Mouse (Mus musculus): Measurements from ENCODE around the gene Aldoc. TPM values are rescaled to one million over a fixed set of nuclear protein-coding genes. Genes with fewer than 3 reads are reported as not detected.
A peak's percentile ranks its signal among the peaks of the same experiment; 100 is the strongest.

Gene Aldoc
- polyA plus RNA-seq, 1 experiment from 2014 or later = 2.7 TPM

DNA sequence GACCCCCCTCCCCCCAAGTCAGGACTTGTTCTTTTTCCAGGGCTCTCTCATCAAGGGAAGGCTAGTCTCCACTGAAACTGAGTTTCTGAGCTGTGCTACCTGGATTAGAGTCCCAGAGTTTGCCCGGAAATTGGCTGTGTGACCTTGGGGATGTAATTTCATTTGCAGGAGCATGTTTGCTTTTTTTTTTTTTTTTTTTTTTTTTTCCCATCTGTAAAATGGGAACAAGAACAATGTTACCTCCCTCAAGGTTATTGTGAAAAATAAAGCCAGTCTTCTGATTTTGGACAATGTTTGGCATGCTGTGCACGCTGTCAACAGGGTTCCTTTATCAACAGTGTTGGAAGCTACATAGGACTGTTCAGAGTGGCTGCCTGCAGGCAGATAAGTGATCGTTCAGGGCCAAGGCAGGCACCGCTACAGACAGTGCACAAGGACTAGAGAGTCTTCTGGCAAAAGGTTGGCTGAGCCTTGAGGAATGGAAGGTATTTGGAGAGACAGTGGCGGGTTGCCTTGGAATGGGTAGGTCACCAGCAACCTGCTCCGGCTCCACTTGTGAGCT, 21.6 kb downstream of the Aldoc start:
- Histone ChIP-seq H3K4me2 (replicated peaks; ENCODE audit: low read depth, low read length) (peak overlapping the region; percentile 82), H3K9me3 (ENCODE audit: control insufficient read depth, low read length) (no peaks in the 10 kb centered on the region), H3K4me1 (replicated peaks; ENCODE audit: control insufficient read depth, insufficient read depth, low read length) (peaks cover 4% of the 10 kb centered on the region; the same call in 1 of the 2 replicates), H3K27me3 (ENCODE audit: control insufficient read depth, insufficient read depth, low read length) (no peaks in the 10 kb centered on the region), H3K4me3 (ENCODE audit: low read depth, low read length) (peak overlapping the region; percentile 90), H3K27ac (ENCODE audit: low read depth, low read length) (peak overlapping the region; percentile 86), H3K9ac (ENCODE audit: low read depth, low read length) (peak overlapping the region; percentile 94), H3K36me3 (ENCODE audit: control insufficient read depth, insufficient read depth, low read length) (0 out of 2 replicates have a peak, but pooled peaks cover 3% of the 10 kb centered on the region)
- 84% methylated on average over 6 of the region's 6 CpGs for WGBS
- DNase-seq (ENCODE audit: low spot score) = no peak
- no peak for ATAC-seq (ENCODE audit: low FRiP score)

DNA sequence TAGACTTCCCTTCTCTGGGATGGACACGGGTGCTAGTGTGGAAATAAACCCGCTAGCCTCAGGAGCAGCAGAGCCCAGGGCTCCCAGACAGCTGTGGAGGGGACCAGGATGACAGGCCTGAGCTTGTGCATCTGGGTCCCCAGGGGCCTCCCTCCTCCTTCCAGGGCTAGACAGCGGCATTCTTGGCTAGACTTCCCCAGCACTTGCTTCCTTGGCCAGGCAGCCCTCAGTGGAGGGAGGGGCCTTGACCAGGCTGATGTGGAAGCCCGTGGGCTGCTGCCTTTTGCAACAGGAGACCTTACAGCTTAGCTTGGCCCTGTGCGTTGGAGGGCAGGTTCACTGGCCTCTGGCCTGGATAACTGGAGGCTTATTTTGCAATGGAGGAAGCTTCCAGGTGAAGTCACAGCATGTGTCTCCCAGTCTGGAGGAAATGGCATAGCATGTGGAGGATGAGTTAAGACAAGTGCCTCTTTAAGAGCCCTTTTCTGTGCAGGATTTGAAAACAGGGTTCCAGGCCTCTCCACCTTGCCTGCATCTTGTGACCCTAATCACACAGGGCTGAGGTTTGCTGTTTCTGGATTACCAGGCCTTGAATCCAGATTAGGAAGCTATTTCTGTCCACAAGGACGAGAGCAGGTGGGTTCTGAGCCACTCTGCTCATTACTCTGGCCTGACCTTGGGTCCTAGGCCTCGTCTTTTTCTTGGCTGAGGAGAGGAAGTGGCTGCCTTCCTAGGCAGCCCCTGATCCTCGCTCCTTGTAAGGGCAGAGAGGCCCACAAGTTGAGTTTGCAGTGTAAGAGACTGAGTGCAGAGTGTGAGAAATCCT, 22.3 kb downstream of the Aldoc start:
- H3K4me1 ChIP-seq (replicated peaks; ENCODE audit: control insufficient read depth, insufficient read depth, low read length) = peaks cover 4% of the 10 kb centered on the region; the same call in 1 of the 2 replicates
- H3K4me2 ChIP-seq (replicated peaks; ENCODE audit: low read depth, low read length) = 0 out of 2 replicates have a peak overlapping the region, but pooled peaks have one; percentile 3
- H3K36me3 ChIP-seq (ENCODE audit: control insufficient read depth, insufficient read depth, low read length) = 0 out of 2 replicates have a peak, but pooled peaks cover 3% of the 10 kb centered on the region
- no peaks in the 10 kb centered on the region for H3K9me3 ChIP-seq (ENCODE audit: control insufficient read depth, low read length)
- H3K27me3 ChIP-seq (ENCODE audit: control insufficient read depth, insufficient read depth, low read length) = no peaks in the 10 kb centered on the region
- WGBS = 69% methylated on average over 8 of the region's 8 CpGs
- no peak overlapping the region for H3K4me3 ChIP-seq (ENCODE audit: low read depth, low read length)
- no peak overlapping the region for H3K27ac ChIP-seq (ENCODE audit: low read depth, low read length)
- DNase-seq (ENCODE audit: low spot score) = no peak
- no peak for ATAC-seq (ENCODE audit: low FRiP score)
- H3K9ac ChIP-seq (ENCODE audit: low read depth, low read length) = peak overlapping the region; percentile 2; the same call in 1 of the 2 replicates

DNA sequence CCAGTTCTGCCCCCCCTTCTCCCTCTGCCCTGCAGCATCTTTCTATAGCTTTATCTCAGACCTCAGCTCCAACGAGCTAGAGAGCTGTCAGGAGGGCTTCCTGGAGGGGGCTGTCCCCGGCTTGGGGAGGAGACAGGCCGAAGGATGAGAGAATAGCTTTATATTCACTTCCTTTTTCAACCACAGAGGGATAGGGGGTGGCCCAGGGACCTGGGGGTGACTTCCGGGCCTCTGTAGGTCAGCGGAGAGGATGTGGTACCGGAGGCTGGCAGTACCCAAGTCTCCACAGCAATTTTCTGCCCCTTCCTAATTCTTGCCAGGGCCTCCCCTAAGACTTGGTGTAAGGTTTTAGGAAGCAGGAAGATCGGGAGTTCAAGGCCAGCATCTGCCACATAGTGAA, 23.0 kb downstream of the Aldoc start:
- Histone ChIP-seq H3K4me3 (ENCODE audit: low read depth, low read length) (no peak overlapping the region), H3K4me1 (replicated peaks; ENCODE audit: control insufficient read depth, insufficient read depth, low read length) (peaks cover 4% of the 10 kb centered on the region; the same call in 1 of the 2 replicates), H3K27ac (ENCODE audit: low read depth, low read length) (no peak overlapping the region), H3K36me3 (ENCODE audit: control insufficient read depth, insufficient read depth, low read length) (0 out of 2 replicates have a peak, but pooled peaks cover 2% of the 10 kb centered on the region), H3K4me2 (replicated peaks; ENCODE audit: low read depth, low read length) (no peak overlapping the region), H3K9me3 (ENCODE audit: control insufficient read depth, low read length) (no peaks in the 10 kb centered on the region), H3K27me3 (ENCODE audit: control insufficient read depth, insufficient read depth, low read length) (no peaks in the 10 kb centered on the region), H3K9ac (ENCODE audit: low read depth, low read length) (no peak overlapping the region)
- ATAC-seq (ENCODE audit: low FRiP score) (no peak), DNase-seq (ENCODE audit: low spot score) (no peak)
- 80% methylated on average over 7 of the region's 7 CpGs for WGBS

DNA sequence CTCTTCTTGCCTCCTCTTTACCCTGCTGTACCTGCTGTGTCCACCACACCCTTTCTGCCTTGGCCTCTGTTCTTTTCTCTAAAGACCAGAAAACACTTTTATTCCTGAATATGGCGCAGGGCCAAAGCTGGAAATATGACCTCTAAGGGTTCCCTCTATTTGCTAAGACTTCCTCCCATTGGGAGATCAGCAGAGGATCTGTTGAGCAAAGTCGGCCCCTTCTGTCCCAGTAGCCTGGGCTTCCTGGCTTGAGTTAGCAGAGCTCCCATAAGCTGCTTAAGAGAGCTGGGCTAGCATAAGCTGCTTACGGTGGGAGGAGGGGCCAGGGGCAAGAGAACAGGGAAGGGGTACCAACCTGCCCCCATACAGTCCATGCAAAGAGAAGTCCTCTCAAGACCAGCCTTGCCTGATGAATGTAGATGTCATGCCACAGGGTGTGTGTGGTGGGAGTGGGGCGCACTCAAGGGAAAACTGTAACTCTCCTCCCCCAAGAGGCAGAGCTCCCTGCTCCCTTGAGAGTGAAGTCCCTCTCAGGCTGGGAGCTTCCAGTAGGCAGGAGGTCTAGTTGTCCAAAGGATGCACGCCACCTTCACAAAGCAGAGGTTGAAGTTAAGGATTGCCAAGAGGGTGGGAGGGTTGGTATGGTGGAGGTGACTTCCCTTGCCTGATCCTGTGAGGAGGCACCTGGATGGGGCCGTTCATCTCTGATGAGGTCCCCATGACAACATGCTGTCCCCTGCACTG, 23.7 kb downstream of the Aldoc start:
- H3K9ac ChIP-seq (ENCODE audit: low read depth, low read length) = no peak overlapping the region
- no peak overlapping the region for H3K27ac ChIP-seq (ENCODE audit: low read depth, low read length)
- ATAC-seq (ENCODE audit: low FRiP score) (no peak), DNase-seq (ENCODE audit: low spot score) (no peak)
- no peaks in the 10 kb centered on the region for H3K36me3 ChIP-seq (ENCODE audit: control insufficient read depth, insufficient read depth, low read length)
- 91% methylated on average over 6 of the region's 6 CpGs for WGBS
- H3K4me3 ChIP-seq (ENCODE audit: low read depth, low read length) = no peak overlapping the region
- H3K4me2 ChIP-seq (replicated peaks; ENCODE audit: low read depth, low read length) = no peak overlapping the region
- H3K4me1 ChIP-seq (replicated peaks; ENCODE audit: control insufficient read depth, insufficient read depth, low read length) = peaks cover 4% of the 10 kb centered on the region; the same call in 1 of the 2 replicates
- H3K27me3 ChIP-seq (ENCODE audit: control insufficient read depth, insufficient read depth, low read length) = no peaks in the 10 kb centered on the region
- H3K9me3 ChIP-seq (ENCODE audit: control insufficient read depth, low read length) = no peaks in the 10 kb centered on the region

DNA sequence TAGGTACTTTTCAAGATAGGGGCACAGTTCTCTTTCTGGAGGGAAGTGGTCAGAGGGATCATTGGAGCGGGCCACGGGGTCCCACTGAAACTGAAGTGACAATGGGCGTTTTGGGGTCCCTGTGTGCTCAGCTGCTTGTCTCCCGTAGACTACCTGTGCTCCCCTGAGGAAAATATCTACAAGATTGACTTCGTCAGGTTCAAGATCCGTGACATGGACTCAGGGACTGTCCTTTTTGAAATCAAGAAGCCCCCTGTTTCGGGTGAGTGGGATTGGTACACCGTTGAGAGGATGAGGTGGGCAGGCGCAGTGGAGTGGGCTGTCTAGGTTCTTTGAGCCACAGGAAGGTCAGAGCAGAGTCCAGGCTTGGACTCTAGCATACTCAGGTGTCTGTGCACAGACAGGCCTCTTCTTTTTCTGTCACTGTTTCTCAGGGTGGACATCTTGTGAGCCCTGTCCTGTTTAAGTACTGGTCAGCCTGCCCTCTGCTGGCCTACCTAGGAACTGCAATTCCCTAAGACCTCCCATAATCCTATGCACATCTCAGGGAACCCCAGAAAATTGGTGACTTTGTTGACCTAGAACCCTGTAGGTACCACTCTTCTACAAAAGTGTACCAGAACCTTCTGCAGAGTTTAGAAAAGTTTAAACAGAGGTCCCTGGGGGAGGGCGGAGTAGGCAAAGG, 24.4 kb downstream of the Aldoc start:
- WGBS = 91% methylated on average over 10 of the region's 10 CpGs
- H3K27ac ChIP-seq (ENCODE audit: low read depth, low read length) = no peak overlapping the region
- no peak overlapping the region for H3K9ac ChIP-seq (ENCODE audit: low read depth, low read length)
- peak; percentile 91 for DNase-seq (ENCODE audit: low spot score)
- no peak overlapping the region for H3K4me3 ChIP-seq (ENCODE audit: low read depth, low read length)
- no peaks in the 10 kb centered on the region for H3K9me3 ChIP-seq (ENCODE audit: control insufficient read depth, low read length)
- H3K4me1 ChIP-seq (replicated peaks; ENCODE audit: control insufficient read depth, insufficient read depth, low read length) = peaks cover 4% of the 10 kb centered on the region; the same call in 1 of the 2 replicates
- no peak for ATAC-seq (ENCODE audit: low FRiP score)
- H3K36me3 ChIP-seq (ENCODE audit: control insufficient read depth, insufficient read depth, low read length) = no peaks in the 10 kb centered on the region
- H3K4me2 ChIP-seq (replicated peaks; ENCODE audit: low read depth, low read length) = no peak overlapping the region
- no peaks in the 10 kb centered on the region for H3K27me3 ChIP-seq (ENCODE audit: control insufficient read depth, insufficient read depth, low read length)

DNA sequence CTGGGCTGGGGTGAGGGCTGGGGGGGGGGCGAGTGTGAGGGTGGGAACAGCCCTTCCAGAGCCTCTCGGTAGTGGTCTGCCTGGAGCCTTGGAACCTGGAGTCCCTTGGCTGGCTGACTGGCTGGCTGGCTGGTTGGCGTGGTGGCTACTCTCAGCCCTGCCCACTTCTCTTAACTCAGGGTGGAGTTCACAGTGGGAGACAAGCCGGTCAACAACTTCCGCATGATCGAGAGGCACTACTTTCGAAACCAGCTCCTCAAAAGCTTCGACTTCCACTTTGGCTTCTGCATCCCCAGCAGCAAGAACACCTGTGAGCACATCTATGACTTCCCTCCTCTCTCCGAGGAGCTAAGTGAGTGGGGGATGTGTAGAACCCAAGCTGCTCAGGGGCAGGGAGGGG, 25.1 kb downstream of the Aldoc start:
- peaks cover 4% of the 10 kb centered on the region; the same call in 1 of the 2 replicates for H3K4me1 ChIP-seq (replicated peaks; ENCODE audit: control insufficient read depth, insufficient read depth, low read length)
- no peak overlapping the region for H3K4me2 ChIP-seq (replicated peaks; ENCODE audit: low read depth, low read length)
- no peak for DNase-seq (ENCODE audit: low spot score)
- no peaks in the 10 kb centered on the region for H3K9me3 ChIP-seq (ENCODE audit: control insufficient read depth, low read length)
- 69% methylated on average over 9 of the region's 9 CpGs for WGBS
- H3K9ac ChIP-seq (ENCODE audit: low read depth, low read length) = no peak overlapping the region
- no peak overlapping the region for H3K4me3 ChIP-seq (ENCODE audit: low read depth, low read length)
- no peak for ATAC-seq (ENCODE audit: low FRiP score)
- no peak overlapping the region for H3K27ac ChIP-seq (ENCODE audit: low read depth, low read length)
- no peaks in the 10 kb centered on the region for H3K27me3 ChIP-seq (ENCODE audit: control insufficient read depth, insufficient read depth, low read length)
- no peaks in the 10 kb centered on the region for H3K36me3 ChIP-seq (ENCODE audit: control insufficient read depth, insufficient read depth, low read length)

DNA sequence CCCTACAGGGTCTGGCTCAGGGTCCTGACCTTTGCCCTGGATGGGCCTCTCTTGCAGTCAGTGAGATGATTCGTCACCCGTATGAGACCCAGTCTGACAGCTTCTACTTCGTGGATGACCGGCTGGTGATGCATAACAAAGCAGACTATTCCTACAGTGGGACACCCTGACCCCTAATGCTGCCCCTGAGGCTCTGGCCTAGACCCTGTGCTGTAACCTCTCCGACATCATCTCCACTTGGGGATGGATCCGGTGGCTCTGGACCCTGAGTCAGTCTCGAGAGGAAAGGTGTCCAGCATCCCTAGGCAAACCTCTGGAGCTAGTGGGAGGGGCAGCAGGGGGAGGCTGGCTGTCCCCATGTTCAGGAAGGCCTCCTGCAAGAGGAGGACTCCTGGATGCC, 25.7 kb downstream of the Aldoc start:
- H3K4me1 ChIP-seq (replicated peaks; ENCODE audit: control insufficient read depth, insufficient read depth, low read length) = peaks cover 4% of the 10 kb centered on the region; the same call in 1 of the 2 replicates
- no peak overlapping the region for H3K4me3 ChIP-seq (ENCODE audit: low read depth, low read length)
- H3K27ac ChIP-seq (ENCODE audit: low read depth, low read length) = no peak overlapping the region
- no peak overlapping the region for H3K4me2 ChIP-seq (replicated peaks; ENCODE audit: low read depth, low read length)
- DNase-seq (ENCODE audit: low spot score) = no peak
- H3K36me3 ChIP-seq (ENCODE audit: control insufficient read depth, insufficient read depth, low read length) = no peaks in the 10 kb centered on the region
- no peak overlapping the region for H3K9ac ChIP-seq (ENCODE audit: low read depth, low read length)
- no peak for ATAC-seq (ENCODE audit: low FRiP score)
- no peaks in the 10 kb centered on the region for H3K27me3 ChIP-seq (ENCODE audit: control insufficient read depth, insufficient read depth, low read length)
- 31% methylated on average over 7 of the region's 7 CpGs for WGBS
- no peaks in the 10 kb centered on the region for H3K9me3 ChIP-seq (ENCODE audit: control insufficient read depth, low read length)

Data from hindbrain, embryonic 11.5 days (tissue).